ENCODE assay signal across 8 mouse cellular contexts in the genomic region with DNA sequence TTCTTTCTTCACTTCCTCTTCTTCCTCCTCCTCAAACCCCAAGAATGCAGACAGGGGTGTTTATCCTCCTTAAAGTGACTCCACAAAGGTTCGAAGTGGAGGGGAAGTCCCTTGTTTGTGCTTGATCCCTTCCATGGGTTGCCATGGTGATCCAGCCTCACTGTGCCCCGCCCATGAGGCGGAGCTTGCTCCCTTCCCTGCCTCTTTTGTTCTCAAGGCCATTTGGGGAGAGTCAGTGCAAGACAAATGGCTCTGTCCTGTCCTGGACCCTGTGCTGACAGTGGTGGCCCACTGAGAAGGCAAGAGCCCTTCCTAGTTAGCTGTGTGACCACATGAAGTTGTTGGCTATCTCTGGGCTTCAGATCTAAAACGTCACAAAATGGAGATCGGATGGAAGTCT. TPM values are rescaled to one million over a fixed set of nuclear protein-coding genes. Genes with fewer than 3 reads are reported as not detected.
A peak's percentile ranks its signal among the peaks of the same experiment; 100 is the strongest.
DNase-seq lines count a peak whose midpoint lies in the region; TF ChIP-seq lines count a peak whose summit lies in the region.

No protein-coding gene starts in this region.

- TF ChIP-seq POLR2A in kidney, adult 2 months (IDR thresholded peaks at IDR 0.05; ENCODE audit: low read depth, low read length): no peak

- H3K4me1 ChIP-seq in kidney, adult 2 months (ENCODE audit: control insufficient read depth, insufficient read depth, low read length): peaks cover 57% of the 10 kb centered on the region

- no peaks in the 10 kb centered on the region for H3K27me3 ChIP-seq in kidney, adult 2 months (replicated peaks; ENCODE audit: control insufficient read depth, insufficient read depth, low read length)

- no peak overlapping the region for H3K4me3 ChIP-seq in kidney, adult 2 months (ENCODE audit: insufficient read depth, low read depth, low read length)

- DNase-seq in layer of hippocampus, adult 9-11 months: peak; percentile 64
- no peak for DNase-seq in layer of hippocampus, adult 18-20 months (ENCODE audit: low spot score in 2 of 2)
- DNase-seq in c-Kit-positive CD71-positive TER-119-negative erythroid progenitor cells, embryonic 14.5 days (ENCODE audit: low read depth): peak; percentile 80
- DNase-seq in heart, adult 9 months (ENCODE audit: low spot score in 2 of 2): peak; percentile 68 to 75
- peak; percentile 82 for DNase-seq in kidney, adult 2 months
- DNase-seq in lung, postnatal 36 days: peak; percentile 89
- peak; percentile 90 for DNase-seq in retina, postnatal 1 day
- no peak for DNase-seq in cerebellum, adult 11 months

- TF ChIP-seq CTCF in kidney, adult 2 months (conservative IDR thresholded peaks at IDR 0.05; ENCODE audit: insufficient read depth, insufficient read length, low read depth, low read length): no peak

- H3K27ac ChIP-seq in kidney, adult 2 months (ENCODE audit: insufficient read depth, low read depth, low read length): peak overlapping the region; percentile 76

- WGBS in kidney, adult 2 months: 18% methylated on average over 5 of the region's 5 CpGs

- H3K36me3 ChIP-seq in kidney, adult 2 months (ENCODE audit: control insufficient read depth, insufficient read depth, low read length): peaks cover 4% of the 10 kb centered on the region; the same call in 1 of the 2 replicates

RNA-seq across cellular contexts. Expression of gene Adgrg3, which starts 16.8 kb away (rescaled TPM):
- under 1 TPM in 1 of 2 experiments, not detected in 1; 0.48 TPM for total RNA-seq in layer of hippocampus, adult 18-20 months (2021)
- polyA plus RNA-seq in kidney, adult 2 months (2012; rRNA removed): 9.9 and 12.7 TPM in 2 replicates

RNA-seq across cellular contexts. Expression of gene Adgrg1, which starts 26.1 kb away (rescaled TPM):
- 100 to 1,000 TPM; 100 to 108 TPM for total RNA-seq in layer of hippocampus, adult 18-20 months (2021)
- 342 and 447 TPM in 2 replicates for polyA plus RNA-seq in kidney, adult 2 months (2012; rRNA removed)

RNA-seq across cellular contexts. Expression of gene Drc7, which starts 54.2 kb away (rescaled TPM):
- total RNA-seq in layer of hippocampus, adult 18-20 months (2021): 1 to 10 TPM; 1.7 to 1.8 TPM
- 0.05 and 0.10 TPM in 2 replicates for polyA plus RNA-seq in kidney, adult 2 months (2012; rRNA removed)

Comparison
In these comparisons a context has a peak if more than half of its experiments do, and no peak if none do; other contexts are left out.
1. DNase-seq: peak in layer of hippocampus, adult 9-11 months (single experiment), c-Kit-positive CD71-positive TER-119-negative erythroid progenitor cells, embryonic 14.5 days (single experiment), heart, adult 9 months (2 of 2), kidney, adult 2 months (single experiment), lung, postnatal 36 days (single experiment) and retina, postnatal 1 day (single experiment); none in layer of hippocampus, adult 18-20 months (0 of 2) and cerebellum, adult 11 months (single experiment).